Mouse (Mus musculus): Measurements from ENCODE around the gene Cbr2.

The Cbr2 gene

GRCm38 (mm10) chr11:120711980-120712604 lies 19.8 kb downstream of the Cbr2 start:
- no peak for DNase-seq (ENCODE audit: low spot score in 2 of 2)

- no peak for DNase-seq (ENCODE audit: low spot score in 2 of 2)
These were observed 21.2 kb downstream of the Cbr2 start for GRCm38 (mm10) chr11:120710672-120711071.

DNA sequence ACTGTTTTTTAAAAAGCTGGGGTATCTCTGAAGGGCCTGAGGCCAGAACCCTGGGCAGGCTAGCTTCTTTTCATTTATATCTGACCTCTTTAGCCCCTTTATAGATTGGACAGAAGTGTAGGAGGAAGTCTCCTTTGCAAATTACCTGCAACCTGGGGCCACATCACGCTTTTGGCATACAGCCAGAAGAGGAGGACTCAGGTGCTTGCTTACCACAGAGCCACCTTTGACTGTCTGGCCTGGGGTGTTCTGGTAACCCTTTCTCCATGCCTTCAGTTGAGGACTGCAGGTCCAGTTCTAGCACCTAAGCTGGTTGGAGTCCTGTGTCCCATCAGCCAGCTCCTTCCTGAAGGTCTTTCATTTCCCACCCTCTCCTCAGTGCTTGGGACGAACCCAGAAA lies 22.4 kb downstream of the Cbr2 start:
- no peak for DNase-seq (ENCODE audit: low spot score in 2 of 2)

DNA sequence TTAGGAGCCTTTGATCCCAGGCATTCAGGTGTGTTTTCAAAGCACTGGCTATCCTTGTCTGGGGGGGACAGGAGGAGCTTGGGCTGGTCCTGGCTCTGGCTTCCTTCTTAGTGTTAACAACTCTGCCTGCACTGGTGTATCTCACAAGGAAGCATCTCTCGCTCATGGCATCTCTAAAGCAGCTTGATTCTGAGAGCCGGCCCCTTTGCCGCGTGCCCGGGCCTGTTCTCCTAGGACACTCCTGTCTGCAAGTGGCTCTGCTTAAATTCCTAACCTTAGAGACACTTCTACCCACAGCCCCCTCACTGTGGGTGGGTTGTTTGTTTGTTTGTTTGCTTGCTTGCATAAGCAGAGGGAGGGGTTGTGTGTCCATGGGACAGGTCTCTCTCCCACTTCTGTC lies 23.9 kb downstream of the Cbr2 start:
- no peak for DNase-seq (ENCODE audit: low spot score in 2 of 2)

GRCm38 (mm10) chr11:120707225-120707624 lies 24.7 kb downstream of the Cbr2 start:
- DNase-seq (ENCODE audit: low spot score in 2 of 2) = no peak

GRCm38 (mm10) chr11:120706120-120706519 lies 25.8 kb downstream of the Cbr2 start:
- DNase-seq (ENCODE audit: low spot score in 2 of 2) = no peak

GRCm38 (mm10) chr11:120704486-120705325 lies 27.2 kb downstream of the Cbr2 start:
- DNase-seq (ENCODE audit: low spot score in 2 of 2) = no peak

DNA sequence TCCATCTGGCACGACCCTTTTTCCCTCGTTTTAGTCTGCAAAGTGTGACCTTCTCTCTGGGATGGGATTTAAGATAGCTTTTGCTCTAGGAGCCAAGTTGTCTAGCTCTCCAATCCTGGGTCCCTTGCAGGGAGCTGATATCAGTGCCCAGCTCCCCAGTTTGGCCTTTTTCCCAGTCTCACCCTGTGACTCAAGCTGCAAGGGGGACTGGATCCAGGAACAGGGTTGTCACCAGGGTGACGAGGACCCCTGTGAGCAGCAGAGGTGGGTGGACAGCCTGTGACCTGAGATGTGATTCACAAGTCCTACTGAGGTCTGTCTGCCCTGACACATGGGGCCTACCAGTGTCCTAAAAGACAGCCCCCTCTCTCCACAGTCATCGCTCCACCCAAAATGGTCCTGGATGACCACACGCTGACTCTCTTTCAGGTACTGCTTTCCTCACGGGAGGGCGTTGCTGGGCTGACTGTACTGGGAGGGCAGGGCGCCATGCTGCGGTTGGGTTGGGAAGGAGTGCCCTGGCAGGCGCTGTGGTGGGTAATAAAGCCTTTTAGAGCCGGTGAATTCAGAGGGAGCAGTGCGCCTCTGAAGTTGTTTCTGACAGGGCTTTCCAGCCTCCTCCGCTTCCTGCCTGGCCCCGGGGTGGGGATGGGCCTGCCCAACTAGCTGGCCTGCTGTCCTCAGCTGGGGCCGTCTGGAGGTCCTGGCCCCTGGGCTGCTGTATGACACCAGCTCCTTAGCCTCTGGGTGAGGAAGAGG lies 28.0 kb downstream of the Cbr2 start:
- DNase-seq (ENCODE audit: low spot score in 2 of 2) = no peak

DNA sequence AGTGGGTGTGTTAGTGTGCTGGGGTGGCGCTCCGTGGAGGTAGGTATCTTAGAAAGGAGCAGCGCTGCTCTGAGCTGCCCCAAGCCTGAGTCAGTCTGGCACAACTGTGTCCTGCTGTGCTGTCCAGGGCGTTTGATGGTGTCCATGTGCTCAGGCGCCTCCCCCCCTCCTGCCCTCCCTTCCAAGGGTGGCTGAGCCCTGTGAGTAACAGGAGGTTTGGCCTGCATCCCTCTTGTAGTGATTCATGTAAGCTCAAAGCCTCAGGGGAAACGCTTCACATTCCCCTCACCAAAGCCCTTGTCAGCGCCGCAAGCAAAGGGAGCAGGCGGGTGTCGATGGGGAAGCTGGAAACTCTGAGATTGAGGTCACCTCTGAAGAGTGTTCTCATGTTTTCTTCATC lies 34.2 kb downstream of the Cbr2 start:
- no peak for DNase-seq (ENCODE audit: low spot score in 2 of 2)

GRCm38 (mm10) chr11:120696568-120696967 lies 35.3 kb downstream of the Cbr2 start:
- no peak for DNase-seq (ENCODE audit: low spot score in 2 of 2)

GRCm38 (mm10) chr11:120695641-120696040 lies 36.3 kb downstream of the Cbr2 start:
- DNase-seq (ENCODE audit: low spot score in 2 of 2) = no peak

DNA sequence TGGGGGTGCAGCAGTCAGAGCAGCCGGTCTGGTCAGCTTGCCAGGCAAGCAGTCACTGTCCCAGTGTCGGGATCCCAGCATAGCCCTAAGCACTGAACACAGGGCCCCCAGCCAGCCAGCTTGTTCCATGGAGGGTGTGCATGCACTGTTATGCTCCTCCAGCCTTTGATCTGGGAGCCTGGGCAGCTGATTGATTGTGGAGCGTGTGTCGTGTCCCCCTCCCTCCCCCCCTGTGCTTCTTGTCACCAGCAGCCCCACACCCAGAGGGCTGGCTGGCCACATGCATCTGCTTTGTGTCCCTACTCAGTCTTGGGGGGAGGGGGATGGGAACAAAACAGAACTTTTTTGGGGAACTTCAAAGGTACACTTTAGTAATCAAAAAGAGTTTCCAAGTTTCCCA lies 36.7 kb downstream of the Cbr2 start:
- DNase-seq (ENCODE audit: low spot score in 2 of 2) = no peak

DNA sequence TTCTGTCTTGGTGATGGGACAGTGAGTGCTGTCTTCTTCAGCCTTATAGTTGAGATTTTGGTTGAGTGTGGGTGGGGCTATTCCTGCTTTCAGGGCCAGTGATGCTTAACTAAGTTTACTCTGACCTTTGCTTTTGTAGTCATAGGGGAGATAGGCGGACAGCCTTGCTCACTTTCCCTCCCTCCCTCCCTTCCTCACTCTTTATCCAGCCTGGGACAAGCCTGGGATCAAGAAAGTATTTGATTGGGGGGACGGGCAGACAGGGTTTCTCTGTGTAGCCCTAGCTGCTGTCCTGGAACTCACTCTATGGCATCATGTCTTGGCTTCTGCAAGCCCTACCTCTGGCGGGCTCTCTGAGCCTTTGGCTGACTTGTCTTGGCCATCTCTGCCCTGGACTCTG lies 38.5 kb downstream of the Cbr2 start:
- no peak for DNase-seq (ENCODE audit: low spot score in 2 of 2)

DNA sequence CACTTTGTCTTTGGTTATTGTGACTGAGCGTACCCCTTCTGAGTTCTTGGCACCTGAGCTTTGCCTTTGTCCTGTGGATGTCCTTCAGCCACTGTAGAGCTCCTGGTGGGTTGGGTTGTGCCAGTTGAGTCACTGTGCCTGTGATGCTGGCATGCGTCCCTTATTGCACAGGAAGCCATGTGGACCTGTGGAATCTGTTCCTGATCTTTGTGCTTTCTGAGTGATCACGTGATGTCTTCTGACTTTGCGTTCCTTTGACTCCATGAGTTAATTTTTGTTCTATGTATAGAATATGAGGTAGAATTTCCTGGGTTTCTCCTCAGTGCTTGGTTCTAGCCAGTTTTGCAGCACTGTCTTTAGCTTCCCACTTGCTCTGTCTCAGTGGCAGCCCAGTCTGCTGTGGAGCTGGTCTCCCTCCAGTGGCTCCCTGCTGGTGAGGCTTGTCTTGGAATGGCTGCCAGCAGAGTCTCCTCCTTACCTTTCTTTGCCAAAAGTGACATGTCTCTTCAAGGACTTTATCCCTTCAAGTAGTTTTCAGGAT lies 39.4 kb downstream of the Cbr2 start:
- DNase-seq (ENCODE audit: low spot score in 2 of 2) = peak; percentile 64 to 66

DNA sequence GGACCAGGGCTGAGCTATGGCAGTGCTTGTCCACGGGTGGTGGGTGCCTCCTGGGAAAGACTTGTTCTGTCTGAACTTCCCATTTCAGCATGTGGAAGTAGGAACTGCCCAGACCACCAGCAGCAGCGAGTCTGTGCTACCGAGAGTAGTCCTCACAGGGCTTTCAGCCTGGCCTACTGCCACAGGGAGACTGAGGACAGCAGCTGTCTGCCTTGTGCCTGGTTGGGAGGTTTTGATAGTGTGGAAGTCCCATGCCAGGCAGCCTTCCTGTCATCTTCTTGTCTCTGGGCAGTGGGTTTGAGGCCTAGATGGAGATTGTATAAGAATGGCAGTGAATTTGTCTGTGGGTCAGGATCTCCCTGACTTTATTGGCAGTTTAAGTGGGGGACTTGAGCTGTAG lies 42.5 kb downstream of the Cbr2 start:
- no peak for DNase-seq (ENCODE audit: low spot score in 2 of 2)

DNA sequence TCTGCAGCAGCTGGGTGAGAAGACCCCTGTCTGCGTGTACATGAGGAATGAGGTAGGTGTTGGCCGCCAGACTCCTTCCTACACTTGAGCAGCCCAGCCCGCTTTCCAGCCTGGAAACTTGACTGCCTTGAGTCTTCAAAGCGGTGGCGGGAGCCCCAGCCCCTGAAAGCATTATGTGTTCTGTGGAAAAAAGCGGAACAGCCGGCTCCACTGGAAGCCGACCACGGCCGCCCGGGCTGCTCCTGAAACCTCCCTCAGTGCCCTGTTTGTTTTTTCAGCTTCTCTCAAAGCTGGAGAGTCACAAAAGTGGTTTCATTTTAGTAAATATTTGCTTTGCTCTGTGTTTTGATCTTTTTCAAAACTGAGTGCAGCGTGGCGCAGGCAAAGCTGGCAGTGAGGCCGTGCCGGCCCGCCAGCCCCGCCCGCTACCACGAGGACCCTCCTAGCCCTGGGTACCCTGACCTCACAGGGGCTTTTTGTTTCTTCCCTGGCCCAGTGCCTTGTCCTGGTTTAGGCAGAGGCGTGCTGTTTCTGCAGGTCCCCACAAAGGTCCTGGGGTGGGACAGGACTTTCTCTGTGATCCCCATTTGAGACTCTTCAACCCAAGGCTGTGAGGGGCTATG lies 45.2 kb downstream of the Cbr2 start:
- DNase-seq (ENCODE audit: low spot score in 2 of 2) = no peak

GRCm38 (mm10) chr11:120684660-120685059 lies 47.3 kb downstream of the Cbr2 start:
- DNase-seq (ENCODE audit: low spot score in 2 of 2) = no peak

DNA sequence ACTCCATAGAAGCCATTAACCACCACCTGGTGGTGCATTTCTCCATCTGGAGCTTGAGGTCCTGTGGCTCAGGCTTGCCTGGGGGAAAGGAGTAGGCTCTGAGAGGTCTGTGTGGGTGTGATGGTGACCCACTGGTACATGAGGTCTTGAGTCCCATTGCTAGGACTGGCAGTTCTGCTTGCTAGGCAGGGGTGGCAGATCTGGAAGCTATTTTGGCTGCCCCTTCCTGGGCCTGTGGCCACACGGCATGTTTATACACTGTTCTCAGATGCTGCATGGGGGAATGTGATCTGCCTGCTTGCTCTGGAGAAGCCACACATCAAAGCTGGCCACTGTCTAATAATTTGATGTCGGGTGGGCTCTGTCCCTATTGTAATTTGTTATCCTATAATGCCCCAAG lies 47.8 kb downstream of the Cbr2 start:
- DNase-seq (ENCODE audit: low spot score in 2 of 2) = no peak

DNA sequence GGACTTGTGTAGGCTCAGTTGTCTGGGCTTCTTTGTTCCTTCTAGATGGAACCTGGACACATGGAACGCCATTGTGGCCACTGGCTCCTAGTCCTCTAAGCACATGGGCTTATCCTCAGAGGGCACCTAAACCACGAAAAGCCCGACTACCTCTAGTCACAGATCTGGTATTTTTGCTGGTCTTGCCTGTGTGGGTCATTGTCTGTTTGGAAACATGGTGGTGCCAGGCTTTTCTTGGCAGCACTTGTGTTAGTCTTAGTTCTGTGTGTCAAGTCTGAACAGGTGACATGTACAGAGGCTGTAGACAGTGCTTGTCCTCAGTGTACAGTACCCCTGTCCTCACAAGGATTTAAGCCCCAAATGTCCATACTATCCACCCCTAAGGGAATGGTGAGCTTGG lies 48.4 kb downstream of the Cbr2 start:
- DNase-seq (ENCODE audit: low spot score in 2 of 2) = no peak

GRCm38 (mm10) chr11:120682683-120683082 lies 49.2 kb downstream of the Cbr2 start:
- no peak for DNase-seq (ENCODE audit: low spot score in 2 of 2)

DNA sequence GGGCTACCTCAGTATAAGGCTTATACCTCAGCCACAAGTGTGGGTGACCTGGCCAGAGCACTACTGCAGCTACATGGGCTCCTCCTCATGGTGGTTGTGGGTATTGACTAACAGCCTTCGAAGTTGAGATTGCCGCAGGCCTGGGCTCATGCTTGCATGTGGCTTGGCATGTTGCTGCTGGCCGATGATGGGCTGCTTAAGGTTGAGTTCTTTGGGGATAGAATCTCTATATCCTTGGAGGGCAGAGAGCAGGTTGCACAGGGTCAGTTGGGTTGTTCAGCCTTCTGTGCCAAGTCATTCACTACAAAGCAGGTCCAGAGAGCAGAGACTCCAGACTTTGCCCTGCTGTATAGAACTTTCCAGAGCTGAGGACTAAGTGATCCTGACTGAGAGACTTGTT lies 52.0 kb downstream of the Cbr2 start:
- DNase-seq (ENCODE audit: low spot score in 2 of 2) = no peak
